ENCODE assay signal across 18 mouse cellular contexts in genomic region chr12:33201068-33201467, GRCm38 (mm10). TPM values are rescaled to one million over a fixed set of nuclear protein-coding genes. Genes with fewer than 3 reads are reported as not detected.
DNase-seq lines count a peak whose midpoint lies in the region; ATAC-seq and TF ChIP-seq lines count a peak whose summit lies in the region.
"Had no signal": no experiment of that assay in that cellular context is flagged by ENCODE, and none has a peak within 500 bp of the region (broad histone marks: within the 10 kb centered on the region; RNA-seq: fewer than 3 reads in every experiment).

No protein-coding gene starts in this region.

- H3K4me2 ChIP-seq in forebrain, embryonic 12.5 days = no peak overlapping the region
- H3K4me2 ChIP-seq in liver, postnatal 0 days (ENCODE audit: low read depth, low read length) = no peak overlapping the region
- no peak overlapping the region for H3K4me2 ChIP-seq in hindbrain, embryonic 13.5 days
- no peak overlapping the region for H3K4me2 ChIP-seq in liver, embryonic 14.5 days (ENCODE audit: low read depth)
- H3K4me2 ChIP-seq: heart, embryonic 11.5 days; limb, embryonic 13.5 days had no signal

- H3K36me3 ChIP-seq in forebrain, embryonic 12.5 days (replicated peaks) = no peaks in the 10 kb centered on the region
- H3K36me3 ChIP-seq in forebrain, embryonic 10.5 days (replicated peaks) = peaks cover 5% of the 10 kb centered on the region; the same call in 1 of the 2 replicates
- 0 out of 2 replicates have a peak, but pooled peaks cover 2% of the 10 kb centered on the region for H3K36me3 ChIP-seq in liver, postnatal 0 days (replicated peaks; ENCODE audit: insufficient read depth, low read length)
- H3K36me3 ChIP-seq in hindbrain, embryonic 13.5 days = no peaks in the 10 kb centered on the region; the same call in 1 of the 2 replicates
- H3K36me3 ChIP-seq in liver, embryonic 14.5 days (replicated peaks; ENCODE audit: control insufficient read depth, insufficient read depth, low read depth) = no peaks in the 10 kb centered on the region
- H3K36me3 ChIP-seq: limb, embryonic 13.5 days had no signal

- no peak overlapping the region for H3K9ac ChIP-seq in forebrain, embryonic 12.5 days
- no peak overlapping the region for H3K9ac ChIP-seq in liver, postnatal 0 days (replicated peaks)
- H3K9ac ChIP-seq in hindbrain, embryonic 13.5 days = no peak overlapping the region
- no peak overlapping the region for H3K9ac ChIP-seq in liver, embryonic 14.5 days (replicated peaks)
- H3K9ac ChIP-seq: limb, embryonic 13.5 days had no signal

- no peak for TF ChIP-seq CTCF in liver, postnatal 0 days (IDR thresholded peaks at IDR 0.05; ENCODE audit: low read depth)
- no peak for TF ChIP-seq CTCF in liver, embryonic 14.5 days (IDR thresholded peaks at IDR 0.05; ENCODE audit: low read depth)

- no peaks in the 10 kb centered on the region for H3K9me3 ChIP-seq in forebrain, embryonic 12.5 days
- no peaks in the 10 kb centered on the region for H3K9me3 ChIP-seq in forebrain, embryonic 10.5 days
- H3K9me3 ChIP-seq in liver, postnatal 0 days (ENCODE audit: low read length) = no peaks in the 10 kb centered on the region
- no peaks in the 10 kb centered on the region for H3K9me3 ChIP-seq in hindbrain, embryonic 13.5 days
- H3K9me3 ChIP-seq in liver, embryonic 14.5 days (ENCODE audit: control insufficient read depth, low read length) = no peaks in the 10 kb centered on the region
- H3K9me3 ChIP-seq: limb, embryonic 13.5 days had no signal

- no peak for TF ChIP-seq EP300 in liver, postnatal 0 days (IDR thresholded peaks at IDR 0.05; ENCODE audit: low read depth)
- TF ChIP-seq EP300 in liver, embryonic 14.5 days (IDR thresholded peaks at IDR 0.05; ENCODE audit: low read depth) = no peak

- H3K4me3 ChIP-seq in forebrain, embryonic 12.5 days (replicated peaks) = no peak overlapping the region
- H3K4me3 ChIP-seq in forebrain, embryonic 10.5 days = no peak overlapping the region
- H3K4me3 ChIP-seq in liver, postnatal 0 days (ENCODE audit: low read depth, low read length) = no peak overlapping the region
- no peak overlapping the region for H3K4me3 ChIP-seq in hindbrain, embryonic 13.5 days
- no peak overlapping the region for H3K4me3 ChIP-seq in liver, embryonic 14.5 days (ENCODE audit: insufficient read depth in 1 of 2, low read depth in 2 of 2, low read length in 2 of 2)
- H3K4me3 ChIP-seq: limb, embryonic 13.5 days; myocyte had no signal

- 80% methylated on average over 6 of the region's 6 CpGs for whole genome bisulfite sequencing in forebrain, embryonic 12.5 days
- WGBS in forebrain, embryonic 10.5 days = 85% methylated on average over 6 of the region's 6 CpGs
- WGBS in liver, postnatal 0 days (ENCODE audit: insufficient replicate concordance) = 77% methylated on average over 6 of the region's 6 CpGs
- WGBS in hindbrain, embryonic 13.5 days = 83% methylated on average over 6 of the region's 6 CpGs
- WGBS in liver, embryonic 14.5 days (ENCODE audit: insufficient replicate concordance) = 78% methylated on average over 6 of the region's 6 CpGs

- no peak overlapping the region for H3K27ac ChIP-seq in forebrain, embryonic 12.5 days
- H3K27ac ChIP-seq in forebrain, embryonic 10.5 days = no peak overlapping the region
- H3K27ac ChIP-seq in liver, postnatal 0 days (ENCODE audit: low read depth) = no peak overlapping the region
- H3K27ac ChIP-seq in hindbrain, embryonic 13.5 days = no peak overlapping the region
- no peak overlapping the region for H3K27ac ChIP-seq in liver, embryonic 14.5 days
- H3K27ac ChIP-seq: kidney, postnatal 0 days; limb, embryonic 13.5 days had no signal

- DNase-seq in forebrain, embryonic 10.5 days (ENCODE audit: extremely low spot score, low spot score) = no peak
- peak; percentile 39 for DNase-seq in liver
- no peak for DNase-seq in liver, postnatal 0 days
- DNase-seq in liver, embryonic 14.5 days (ENCODE audit: low read depth in 3 of 3, low spot score in 3 of 3) = no peak
- no peak for DNase-seq in cerebellum, adult 11-12 months
- no peak for DNase-seq in lung, postnatal 14 days
- DNase-seq: cerebellum, adult 8-10 months; heart, postnatal 14 days; lung, adult 2 months; lung, postnatal 36 days; thymus, postnatal 25 days had no signal

- H3K27me3 ChIP-seq in forebrain, embryonic 12.5 days = no peaks in the 10 kb centered on the region
- no peaks in the 10 kb centered on the region for H3K27me3 ChIP-seq in forebrain, embryonic 10.5 days (ENCODE audit: poor library complexity, severe bottlenecking)
- H3K27me3 ChIP-seq in liver, postnatal 0 days (ENCODE audit: insufficient read depth, low read length) = no peaks in the 10 kb centered on the region
- no peaks in the 10 kb centered on the region for H3K27me3 ChIP-seq in hindbrain, embryonic 13.5 days
- no peaks in the 10 kb centered on the region for H3K27me3 ChIP-seq in liver, embryonic 14.5 days (ENCODE audit: control insufficient read depth, insufficient read depth, low read length)
- H3K27me3 ChIP-seq: limb, embryonic 13.5 days had no signal

- peak; percentile 31; the same call in 1 of the 2 replicates for ATAC-seq in forebrain, embryonic 12.5 days (ENCODE audit: low FRiP score)
- no peak for ATAC-seq in liver, postnatal 0 days
- ATAC-seq in hindbrain, embryonic 13.5 days (ENCODE audit: low FRiP score) = 0 out of 2 replicates have a peak, but pooled peaks have one; percentile 18
- ATAC-seq in liver, embryonic 14.5 days (ENCODE audit: insufficient read depth) = peak; percentile 26; the same call in 1 of the 2 replicates
- ATAC-seq: intestine, embryonic 16.5 days had no signal

- peaks cover 28% of the 10 kb centered on the region for H3K4me1 ChIP-seq in forebrain, embryonic 12.5 days
- peaks cover 27% of the 10 kb centered on the region for H3K4me1 ChIP-seq in forebrain, embryonic 10.5 days
- H3K4me1 ChIP-seq in liver, postnatal 0 days (ENCODE audit: insufficient read depth) = no peaks in the 10 kb centered on the region
- H3K4me1 ChIP-seq in hindbrain, embryonic 13.5 days (replicated peaks) = peaks cover 38% of the 10 kb centered on the region
- no peaks in the 10 kb centered on the region for H3K4me1 ChIP-seq in liver, embryonic 14.5 days (replicated peaks; ENCODE audit: control insufficient read depth in 2 of 2, insufficient read depth in 2 of 2, low read length in 1 of 2)

RNA-seq across cellular contexts. Expression of gene Atxn7l1, which starts 53.6 kb away (rescaled TPM):
- polyA plus RNA-seq in forebrain, embryonic 12.5 days (2016; fragmentation: Nextera tagmentation; extraction: Ambion mirVana) = 12.8 and 15.0 TPM in 2 replicates
- polyA plus RNA-seq in forebrain, embryonic 10.5 days (2016; fragmentation: Nextera tagmentation; extraction: Ambion mirVana) = 10.4 and 11.0 TPM in 2 replicates
- 7.2 and 8.5 TPM in 2 replicates for polyA plus RNA-seq in liver, postnatal 0 days (2015; fragmentation: Nextera tagmentation; extraction: Ambion mirVana)
- polyA plus RNA-seq in hindbrain, embryonic 13.5 days (2015; fragmentation: Nextera tagmentation; extraction: Ambion mirVana) = 19.9 and 22.4 TPM in 2 replicates
- polyA plus RNA-seq in liver, embryonic 14.5 days (2012; rRNA removed) = 11.9 and 13.3 TPM in 2 replicates
- polyA plus RNA-seq in liver, embryonic 14.5 days (2014; fragmentation: Nextera tagmentation; extraction: Ambion mirVana) = 13.9 and 15.2 TPM in 2 replicates
